Mouse (Mus musculus) frontal cortex, adult (tissue): ENCODE measurements around the gene Itfg1.
"Not testable (repeated sequence)": the region's sequence is repeated elsewhere in the genome, so short reads cannot be mapped to it uniquely, and the experiment has no call there.

Experiments used
- ATAC-seq: cut with Nextera tagmentation; 2 replicates; pipeline ENCODE4 v1.9.2; 2017; ENCODE audit warnings: mild to moderate bottlenecking, moderate library complexity, mixed read lengths; ENCODE audit not compliant: low TSS enrichment

The Itfg1 gene

GRCm38 (mm10) chr8:85840657-85841488 is at the start of gene Itfg1, which contains the start of gene Phkb:
TSS of gene Itfg1 (minus strand) at chr8:85840921.
TSS of gene Phkb (plus strand) at chr8:85840959.
- ATAC-seq: peak; percentile 95

DNA sequence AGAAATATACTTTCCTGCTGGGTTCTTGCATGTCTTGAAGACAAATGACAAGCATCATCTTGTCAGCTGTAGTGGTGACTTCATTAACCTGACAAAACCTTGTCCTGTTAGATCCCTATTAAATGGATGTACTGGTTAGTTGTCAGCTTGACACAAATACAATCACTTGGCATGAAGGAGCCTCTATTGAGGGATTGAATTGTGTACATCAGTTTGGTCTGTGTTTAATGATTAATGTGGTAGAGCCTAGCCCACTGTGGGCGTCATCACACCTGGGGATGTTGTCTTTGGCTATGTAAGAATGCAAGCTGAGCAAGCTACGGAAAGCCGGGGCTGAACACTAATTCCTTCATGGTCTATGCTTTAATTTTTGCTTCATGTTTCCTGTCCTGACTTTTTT is 44.1 kb upstream of the Itfg1 start:
- ATAC-seq: no peak

GRCm38 (mm10) chr8:85879624-85880023 is 38.9 kb upstream of the Itfg1 start:
- ATAC-seq: no peak

GRCm38 (mm10) chr8:85877976-85878375 is 37.3 kb upstream of the Itfg1 start:
- ATAC-seq: no peak

DNA sequence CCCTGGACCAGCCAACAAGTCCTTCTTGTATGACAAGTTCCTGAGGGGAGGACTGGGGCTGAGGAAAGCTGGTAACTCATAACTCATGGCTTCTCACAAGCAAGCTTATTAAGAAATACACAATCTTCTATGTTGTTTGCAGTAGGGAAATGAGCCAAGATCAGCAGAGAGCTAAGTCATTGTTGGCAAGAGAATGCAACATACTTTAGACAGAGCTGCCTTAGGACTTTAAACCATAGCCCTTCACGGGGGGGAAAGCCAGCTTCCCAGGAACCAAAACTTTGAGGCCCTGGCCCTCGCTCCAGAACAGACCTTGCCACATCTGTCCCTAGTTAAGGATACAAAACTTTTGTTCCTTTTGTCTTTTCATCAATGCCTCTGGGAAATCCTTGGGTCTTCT is 30.9 kb upstream of the Itfg1 start:
- no peak for ATAC-seq

- ATAC-seq: peak; percentile 65
Observed at GRCm38 (mm10) chr8:85862381-85862780, 21.7 kb upstream of the Itfg1 start.

- no peak for ATAC-seq
Observed at GRCm38 (mm10) chr8:85860612-85861011, 19.9 kb upstream of the Itfg1 start.

- ATAC-seq: not testable (repeated sequence)
Observed at GRCm38 (mm10) chr8:85857227-85857896, 16.6 kb upstream of the Itfg1 start.

DNA sequence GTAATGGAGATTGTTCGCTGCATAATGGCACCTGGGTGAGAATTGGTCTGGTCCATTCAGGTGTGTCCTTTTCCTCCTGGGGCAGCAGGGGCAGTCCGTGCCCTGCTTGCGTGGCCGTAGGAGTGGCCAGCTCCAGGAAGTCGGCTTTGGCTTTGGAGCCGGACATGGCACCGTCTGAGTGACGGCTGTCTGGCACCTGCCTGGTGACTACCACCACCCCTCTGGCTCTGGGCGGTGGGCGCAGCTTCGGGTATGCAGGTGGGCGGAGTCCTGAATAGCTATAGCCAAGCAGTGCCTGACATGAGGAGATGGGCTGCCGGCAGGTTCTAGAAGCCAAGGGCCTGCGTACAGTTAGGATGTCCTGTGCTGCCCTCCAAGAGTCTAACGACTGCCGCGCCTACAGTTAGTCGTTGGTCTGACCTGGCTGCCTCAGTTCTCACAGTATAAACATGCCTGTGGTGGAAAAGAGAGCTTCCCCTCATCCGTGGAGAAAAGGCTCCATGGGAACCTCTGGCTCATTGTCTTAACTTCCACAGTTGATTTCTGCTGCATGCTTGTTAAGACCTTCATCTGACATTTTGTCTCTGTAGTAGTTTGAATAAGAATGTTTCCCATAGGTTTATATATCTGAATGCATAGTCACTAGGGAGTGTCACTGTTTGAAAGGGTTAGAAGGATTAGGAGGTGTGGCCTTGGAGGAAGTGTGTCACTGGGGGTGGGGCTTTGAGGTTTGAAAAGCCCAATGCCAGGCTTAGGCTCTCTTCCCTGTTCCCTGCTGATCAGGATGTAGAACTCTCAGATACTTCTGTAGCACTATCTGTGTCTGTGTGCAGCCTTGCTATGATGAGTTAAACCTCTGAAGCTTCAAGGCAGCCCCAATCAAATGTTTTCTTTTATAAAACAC is 13.8 kb upstream of the Itfg1 start:
- no peak for ATAC-seq

DNA sequence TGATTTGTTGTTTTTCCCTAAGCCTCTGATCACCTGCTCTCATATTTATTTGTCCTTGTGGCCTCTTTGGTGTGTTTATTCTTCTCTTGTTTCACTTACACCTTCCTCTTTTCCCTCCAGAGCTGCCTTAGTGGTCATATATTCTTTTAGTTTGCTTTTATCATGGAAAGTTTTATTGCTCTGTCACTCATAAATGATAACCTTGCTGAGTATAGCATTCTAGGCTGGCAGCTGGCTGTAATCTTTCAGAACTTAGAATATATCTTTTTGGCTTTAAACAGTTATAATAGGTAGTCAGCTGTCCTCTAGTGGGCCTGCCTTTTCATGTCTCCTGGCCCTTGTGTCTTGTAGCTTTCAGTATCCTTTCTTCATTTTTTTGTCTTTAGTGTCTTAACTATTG is 5.2 kb upstream of the Itfg1 start:
- no peak for ATAC-seq

DNA sequence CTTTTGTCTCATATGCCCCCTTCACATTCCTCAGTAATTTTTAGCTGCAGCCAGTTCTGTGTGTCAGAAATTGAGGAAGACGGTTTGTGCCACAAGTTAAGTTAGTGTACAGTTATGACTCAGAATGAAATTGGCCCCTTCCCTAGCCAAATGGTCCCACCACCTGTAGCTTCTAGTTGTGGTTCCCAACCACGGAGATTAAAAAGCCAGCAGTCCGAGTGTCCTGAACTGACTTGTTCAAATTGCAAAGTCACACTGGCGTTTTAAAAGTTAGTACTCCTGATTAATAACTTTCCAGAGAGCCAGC is 721 bp upstream of the Itfg1 start:
- no peak for ATAC-seq

DNA sequence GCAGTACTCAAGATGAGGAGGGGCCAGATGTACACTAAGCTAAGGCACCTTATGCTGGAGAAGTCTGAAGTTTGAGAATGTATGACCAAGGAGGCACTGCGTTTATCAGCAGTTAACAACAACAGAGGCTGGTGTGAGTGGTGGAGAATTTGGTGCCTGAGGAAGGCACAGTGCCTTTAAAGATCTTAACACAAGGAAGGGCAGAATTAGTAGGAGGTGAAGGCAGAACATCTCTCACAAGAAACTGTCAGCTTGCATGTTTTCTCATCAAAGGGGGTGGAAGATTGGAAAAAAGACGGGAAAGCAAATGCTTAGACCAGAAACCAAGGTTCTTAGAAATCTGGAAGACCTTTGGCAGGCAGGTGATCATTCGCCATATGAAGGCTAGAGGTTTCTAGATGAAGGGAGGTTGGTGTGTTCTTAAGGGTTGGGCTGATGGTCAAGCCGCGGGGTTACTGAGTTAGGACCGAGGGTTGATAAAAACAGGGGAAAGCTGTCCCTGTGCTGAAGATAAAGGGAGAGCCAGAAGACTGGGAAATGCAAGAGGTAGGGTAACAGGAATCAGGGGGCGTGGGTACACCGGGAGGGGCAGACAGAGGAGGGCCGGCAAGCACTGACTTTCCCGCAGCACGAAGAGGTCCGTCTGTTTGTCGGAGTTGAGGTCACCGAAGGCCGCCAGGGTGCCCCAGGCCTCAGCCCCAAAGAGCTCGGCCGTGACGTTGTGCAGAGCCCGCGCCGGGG is 635 bp downstream of the Itfg1 start:
- peak; percentile 71 for ATAC-seq

DNA sequence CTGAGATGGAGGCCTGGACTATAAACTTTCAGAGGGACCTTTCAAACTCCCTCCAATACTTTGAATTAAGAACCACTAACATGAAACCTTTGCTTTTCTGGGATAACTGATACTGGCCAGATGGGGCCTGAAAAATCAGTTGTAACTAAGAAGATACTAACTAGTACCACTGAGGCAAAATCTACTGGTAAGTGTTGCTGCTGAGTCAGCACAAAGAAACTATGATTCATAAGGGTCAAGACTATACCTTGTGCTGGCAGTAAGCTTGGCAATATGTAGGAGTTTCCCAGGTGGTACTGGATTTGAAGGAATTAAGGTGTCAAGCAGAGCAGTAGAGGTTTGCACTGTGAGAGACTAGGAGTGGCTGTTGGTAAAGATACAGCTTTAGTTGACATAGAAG is 27.1 kb downstream of the Itfg1 start:
- ATAC-seq: no peak

GRCm38 (mm10) chr8:85801408-85801807 is 39.3 kb downstream of the Itfg1 start:
- ATAC-seq: no peak

GRCm38 (mm10) chr8:85800164-85800563 is 40.6 kb downstream of the Itfg1 start:
- ATAC-seq: no peak

DNA sequence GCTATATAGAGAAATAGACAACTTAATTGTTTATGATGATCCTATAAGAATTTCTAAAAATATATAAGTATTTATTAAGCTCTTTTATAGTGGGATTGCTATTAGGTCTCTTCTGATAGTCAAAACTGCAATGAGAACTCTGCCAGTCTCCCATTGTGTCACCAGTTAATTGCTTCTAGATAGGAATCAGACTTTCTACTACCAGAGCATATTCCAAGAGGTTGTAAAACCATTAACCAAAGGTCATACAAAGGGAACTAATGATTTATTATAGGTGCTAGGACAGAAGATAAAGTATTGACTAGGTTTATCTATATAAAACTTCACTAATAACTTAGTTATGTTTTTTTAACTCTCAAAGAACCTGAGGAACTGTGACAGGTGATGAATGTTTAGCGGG is 44.3 kb downstream of the Itfg1 start:
- not testable (repeated sequence) for ATAC-seq

DNA sequence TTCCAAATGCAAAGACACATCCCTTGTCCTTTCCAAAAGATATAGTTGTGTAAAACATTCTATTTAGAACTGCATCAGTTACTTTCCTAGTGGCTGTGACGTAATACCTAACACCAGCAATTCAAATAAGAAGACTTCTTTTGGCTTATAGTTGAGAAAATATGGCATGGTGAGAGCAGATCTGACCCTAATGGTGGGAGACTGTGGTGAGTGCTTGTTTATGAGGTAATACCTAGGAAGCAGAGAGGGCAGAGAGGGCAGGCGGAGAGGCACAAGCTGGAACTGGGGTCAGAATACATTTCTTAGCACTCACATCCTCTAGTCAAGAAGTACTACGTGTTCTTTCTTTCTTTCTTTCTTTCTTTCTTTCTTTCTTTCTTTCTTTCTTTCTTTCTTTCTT is 52.4 kb downstream of the Itfg1 start:
- no peak for ATAC-seq

GRCm38 (mm10) chr8:85787909-85788308 is 52.8 kb downstream of the Itfg1 start:
- no peak for ATAC-seq

DNA sequence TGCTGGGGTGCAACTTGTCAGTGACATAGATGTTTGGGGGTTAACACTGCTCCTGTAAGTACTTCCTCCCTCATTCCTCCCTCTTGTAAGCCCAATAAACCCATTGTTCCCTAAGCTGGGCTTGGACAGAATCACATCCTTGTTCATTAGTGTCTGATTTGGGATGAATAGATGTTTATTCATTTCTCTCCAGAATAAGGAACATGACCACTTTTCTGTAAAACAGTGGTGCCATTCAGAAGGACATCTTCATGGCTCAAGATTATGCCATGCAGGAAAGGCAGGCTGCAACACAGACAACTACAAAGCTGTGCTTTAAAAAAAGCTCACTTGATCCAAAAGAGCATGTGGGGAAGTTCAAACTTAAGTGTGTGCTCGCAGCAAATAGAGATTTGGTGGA is 55.2 kb downstream of the Itfg1 start:
- peak; percentile 27 for ATAC-seq

DNA sequence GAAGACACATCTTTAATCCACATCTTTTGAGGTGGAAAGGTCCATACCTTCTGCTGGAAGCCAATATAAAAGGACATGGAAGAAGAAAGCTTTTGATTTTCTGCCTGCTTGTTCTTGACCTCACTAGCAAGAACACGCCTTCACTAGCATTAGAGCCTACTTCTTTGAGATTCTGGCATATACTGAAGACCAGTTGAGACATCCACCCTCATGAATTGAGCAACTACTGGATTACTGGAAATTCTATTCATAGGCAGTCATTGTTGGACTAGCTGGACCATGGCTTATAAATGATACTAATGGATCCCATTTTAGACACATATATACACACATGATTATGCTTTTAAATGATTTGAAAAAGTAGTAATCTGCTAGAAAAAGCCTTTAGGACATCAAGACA is 56.9 kb downstream of the Itfg1 start:
- ATAC-seq: no peak

DNA sequence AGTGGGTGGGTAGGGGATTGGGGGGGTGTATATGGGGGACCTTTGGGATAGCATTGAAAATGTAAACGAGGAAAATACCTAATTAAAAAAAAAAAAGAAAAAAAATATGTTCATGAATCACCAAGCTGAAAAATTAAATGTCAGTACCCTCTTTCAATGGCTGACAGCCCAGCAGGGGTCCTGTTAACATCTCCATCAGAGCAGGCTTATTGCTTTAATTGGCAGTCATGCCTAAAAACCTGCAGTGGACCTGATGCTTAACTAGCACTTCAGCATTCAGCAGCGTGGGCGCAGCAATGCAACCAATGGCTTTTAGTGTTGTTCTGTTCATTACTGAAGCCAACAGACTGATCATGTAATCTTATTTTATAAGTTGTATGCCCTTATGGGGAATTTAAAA is 60.6 kb downstream of the Itfg1 start:
- ATAC-seq: no peak

- ATAC-seq: no peak
Observed at GRCm38 (mm10) chr8:85745053-85745452, 95.7 kb downstream of the Itfg1 start.
